Mouse (Mus musculus): ENCODE data around the gene Man2a2.

DNA sequence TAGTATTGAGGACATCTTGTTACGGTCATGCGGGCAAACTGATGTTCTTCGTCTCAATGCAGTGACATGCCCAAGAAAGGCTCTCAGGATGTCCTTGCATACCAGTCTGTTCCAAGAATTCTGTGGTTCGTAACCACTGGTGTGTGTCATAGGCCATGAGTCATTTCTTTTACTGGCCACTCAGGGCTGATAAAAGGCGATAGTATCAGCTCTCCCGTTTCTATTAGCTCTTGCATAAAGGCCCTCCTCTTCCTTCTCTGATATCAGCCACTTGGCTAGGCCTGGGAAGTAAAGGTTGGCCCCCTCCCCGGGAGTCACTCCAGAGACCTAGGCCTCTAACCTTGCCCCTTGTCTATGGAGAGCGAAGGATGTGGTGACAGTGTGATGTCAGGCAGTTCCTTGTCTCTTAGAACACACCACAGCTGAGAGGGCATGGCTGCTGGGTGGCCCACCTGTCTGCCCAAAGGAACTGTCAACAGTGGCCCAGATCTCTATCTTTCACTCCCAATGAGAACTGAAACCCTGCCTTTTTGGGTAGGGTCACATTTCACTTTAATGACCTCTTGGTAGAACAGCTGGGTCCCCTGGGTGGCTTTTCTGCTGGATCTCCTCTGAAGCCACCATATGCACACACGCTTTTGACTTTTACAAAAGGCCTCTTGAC, 4.3 kb upstream of the Man2a2 start:
- TF ChIP-seq EP300 (IDR thresholded peaks at IDR 0.05; ENCODE audit: low read depth) (peak; percentile 47; the same call in 1 of the 2 replicates), CTCF (IDR thresholded peaks at IDR 0.05; ENCODE audit: low read depth) (no peak)

Data from liver, postnatal 0 days (tissue).